Mouse (Mus musculus): ENCODE data around the gene Rcc2.

The Rcc2 gene

GRCm38 (mm10) chr4:140709617-140710016, 9.3 kb downstream of the Rcc2 start:
- DNase-seq (ENCODE audit: low read depth, low spot score), result no peak

- no peak for DNase-seq (ENCODE audit: low read depth, low spot score)
These were observed 10.4 kb downstream of the Rcc2 start for GRCm38 (mm10) chr4:140710781-140711180.

GRCm38 (mm10) chr4:140711360-140711759, 11.0 kb downstream of the Rcc2 start:
- DNase-seq (ENCODE audit: low read depth, low spot score), result no peak

- DNase-seq (ENCODE audit: low read depth, low spot score), result peak; percentile 75
These were observed 13.4 kb downstream of the Rcc2 start for GRCm38 (mm10) chr4:140713480-140714365.

- DNase-seq (ENCODE audit: low read depth, low spot score), result no peak
These were observed 14.2 kb downstream of the Rcc2 start for GRCm38 (mm10) chr4:140714586-140714985.

- DNase-seq (ENCODE audit: low read depth, low spot score), result no peak
These were observed 16.7 kb downstream of the Rcc2 start for GRCm38 (mm10) chr4:140716994-140717393.

- no peak for DNase-seq (ENCODE audit: low read depth, low spot score)
These were observed 18.1 kb downstream of the Rcc2 start for GRCm38 (mm10) chr4:140718436-140718835.

- DNase-seq (ENCODE audit: low read depth, low spot score), result no peak
These were observed 19.8 kb downstream of the Rcc2 start for GRCm38 (mm10) chr4:140720091-140720490.

- no peak for DNase-seq (ENCODE audit: low read depth, low spot score)
These were observed 21.7 kb downstream of the Rcc2 start for GRCm38 (mm10) chr4:140721968-140722490.

GRCm38 (mm10) chr4:140722710-140723109, 22.4 kb downstream of the Rcc2 start:
- no peak for DNase-seq (ENCODE audit: low read depth, low spot score)

GRCm38 (mm10) chr4:140723192-140723591, 22.9 kb downstream of the Rcc2 start:
- DNase-seq (ENCODE audit: low read depth, low spot score), result no peak

GRCm38 (mm10) chr4:140723801-140724200, 23.5 kb downstream of the Rcc2 start:
- DNase-seq (ENCODE audit: low read depth, low spot score), result no peak

- no peak for DNase-seq (ENCODE audit: low read depth, low spot score)
These were observed 24.4 kb downstream of the Rcc2 start for GRCm38 (mm10) chr4:140724739-140725138.

- DNase-seq (ENCODE audit: low read depth, low spot score), result no peak
These were observed 26.6 kb downstream of the Rcc2 start for GRCm38 (mm10) chr4:140726907-140727306.

- no peak for DNase-seq (ENCODE audit: low read depth, low spot score)
These were observed 31.3 kb downstream of the Rcc2 start for GRCm38 (mm10) chr4:140731654-140732053.

- no peak for DNase-seq (ENCODE audit: low read depth, low spot score)
These were observed 32.5 kb downstream of the Rcc2 start for GRCm38 (mm10) chr4:140732871-140733270.

GRCm38 (mm10) chr4:140740655-140741054, 40.3 kb downstream of the Rcc2 start:
- no peak for DNase-seq (ENCODE audit: low read depth, low spot score)

- DNase-seq (ENCODE audit: low read depth, low spot score), result no peak
These were observed 41.1 kb downstream of the Rcc2 start for GRCm38 (mm10) chr4:140741401-140741800.

- no peak for DNase-seq (ENCODE audit: low read depth, low spot score)
These were observed 42.2 kb downstream of the Rcc2 start, which contains the start of gene Padi6 for GRCm38 (mm10) chr4:140742543-140742942. TSS of gene Padi6 (minus strand) at chr4:140742643.

- DNase-seq (ENCODE audit: low read depth, low spot score), result no peak
These were observed 42.7 kb downstream of the Rcc2 start for GRCm38 (mm10) chr4:140743086-140743485.

- DNase-seq (ENCODE audit: low read depth, low spot score), result no peak
These were observed 44.3 kb downstream of the Rcc2 start for GRCm38 (mm10) chr4:140744654-140745053.

- no peak for DNase-seq (ENCODE audit: low read depth, low spot score)
These were observed 47.6 kb downstream of the Rcc2 start for GRCm38 (mm10) chr4:140747978-140748377.

- no peak for DNase-seq (ENCODE audit: low read depth, low spot score)
These were observed 50.0 kb downstream of the Rcc2 start for GRCm38 (mm10) chr4:140750328-140750727.
